Mouse (Mus musculus): ENCODE measurements around the gene Olfr1233.

Olfr1233 gene

GRCm38 (mm10) chr2:89342298-89342697 is at the start of gene Olfr1233:
TSS of gene Olfr1233 (minus strand) at chr2:89342398.
- DNase-seq, result no peak

DNA sequence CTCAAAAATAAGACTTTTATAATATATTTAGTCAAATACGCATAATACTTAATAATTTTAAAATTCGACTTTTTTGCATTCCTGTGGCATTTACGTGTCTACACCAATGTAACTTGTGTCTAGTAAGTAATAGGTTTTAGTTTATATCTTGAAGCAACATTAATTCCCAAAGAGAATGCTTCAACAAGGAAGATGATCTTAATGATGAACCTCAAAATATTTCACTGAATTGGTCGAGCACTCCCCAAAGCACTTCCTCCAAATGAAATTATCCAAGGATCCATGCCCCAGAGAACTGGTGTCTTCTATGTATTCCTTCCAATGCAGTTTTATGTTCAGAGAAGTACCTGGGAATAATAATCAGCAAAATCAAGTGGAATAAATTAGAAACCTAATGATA is 22.6 kb upstream of the Olfr1233 start, which contains the start of gene Olfr1234:
Olfr1234 (minus strand) TSS at position 101 of the 400 bp plus-strand sequence.
- no peak for DNase-seq

DNA sequence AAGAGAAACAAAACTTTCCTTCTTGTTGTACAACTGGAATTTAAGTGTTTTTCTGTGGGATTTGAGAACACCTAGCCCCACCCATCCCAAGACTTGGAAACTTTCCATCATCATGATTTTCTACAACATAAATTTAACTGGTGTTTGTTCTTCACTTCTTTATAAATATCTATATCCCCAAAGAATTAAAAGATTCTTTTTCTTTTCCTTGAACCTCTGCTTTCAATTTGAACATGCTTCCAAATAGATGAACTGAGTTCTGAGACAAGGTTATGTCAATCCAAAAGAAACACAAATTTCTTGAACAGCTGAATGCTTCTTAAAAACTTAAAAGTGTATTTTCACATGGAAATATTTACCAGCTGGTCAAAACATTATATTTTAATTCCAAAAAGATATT is 12.6 kb downstream of the Olfr1233 start, which contains the start of gene Olfr1232:
Olfr1232 (minus strand) TSS at position 101 of the 400 bp plus-strand sequence.
- no peak for DNase-seq

GRCm38 (mm10) chr2:89306974-89307373 is 35.2 kb downstream of the Olfr1233 start, which contains the start of gene Olfr1231:
TSS of gene Olfr1231 (minus strand) at chr2:89307074.
- DNase-seq, result no peak

GRCm38 (mm10) chr2:89297168-89297567 is 45.0 kb downstream of the Olfr1233 start, which contains the start of gene Olfr1230:
TSS of gene Olfr1230 (minus strand) at chr2:89297268.
- DNase-seq, result no peak

DNA sequence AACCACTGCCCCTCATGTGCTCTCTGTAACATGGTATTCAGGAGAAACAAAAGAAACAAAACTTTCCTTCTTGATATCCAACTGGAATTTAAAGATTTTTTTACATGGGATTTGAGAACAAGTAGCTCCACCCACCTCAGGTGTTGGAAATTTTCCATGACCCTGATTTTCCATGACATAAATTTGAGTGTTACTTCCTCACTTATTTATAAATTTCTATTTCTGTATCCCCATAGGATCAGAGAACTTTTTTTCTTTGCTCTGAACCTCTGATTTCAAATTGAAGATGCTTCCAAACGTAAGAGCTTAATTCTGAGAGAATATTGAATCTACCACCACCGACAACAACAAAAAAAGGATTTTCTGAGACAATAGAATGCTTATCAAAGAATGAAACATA is 54.3 kb downstream of the Olfr1233 start, which contains the start of gene Olfr1229:
Olfr1229 (minus strand) TSS at position 101 of the 400 bp plus-strand sequence.
- DNase-seq, result no peak

All from lung, postnatal 14 days (tissue).